Mouse (Mus musculus) cerebellum, adult 9-11 months (tissue): Measurements from ENCODE around the gene Cabs1.

Source experiments
- DNase-seq: peaks from one replicate; pipeline ENCODE4 v3.0.0; 2022

The Cabs1 gene

GRCm38 (mm10) chr5:87979139-87979538 is at the start of gene Cabs1:
Cabs1 (plus strand) TSS chr5:87979439.
- DNase-seq = no peak

GRCm38 (mm10) chr5:87931603-87932002 is 47.6 kb upstream of the Cabs1 start:
- no peak for DNase-seq

DNA sequence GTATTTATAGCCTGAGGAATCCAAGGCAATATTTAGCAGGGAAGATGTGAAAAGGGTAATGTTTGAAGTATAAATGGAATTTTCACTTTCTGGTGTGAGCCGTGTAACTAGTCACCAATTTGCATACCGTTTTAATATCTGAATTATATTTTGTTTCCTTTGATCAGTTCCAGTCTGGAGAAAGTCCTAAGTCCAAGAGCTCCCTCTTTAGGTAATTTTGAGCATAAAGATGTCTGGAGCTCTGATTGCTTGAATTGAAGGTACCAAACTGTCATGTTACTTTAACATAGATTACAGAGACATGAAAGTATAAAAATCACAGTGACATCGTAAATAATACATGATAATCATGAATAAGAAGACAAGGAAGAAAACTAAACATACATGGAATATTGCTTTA is 38.5 kb upstream of the Cabs1 start:
- DNase-seq = no peak

GRCm38 (mm10) chr5:87942515-87942914 is 36.7 kb upstream of the Cabs1 start:
- no peak for DNase-seq

GRCm38 (mm10) chr5:87951836-87952235 is 27.4 kb upstream of the Cabs1 start:
- no peak for DNase-seq

- no peak for DNase-seq
Measured at GRCm38 (mm10) chr5:87969201-87969600, 10.0 kb upstream of the Cabs1 start, which contains the start of the genes 2310003L06Rik and Gm28434. 2310003L06Rik (plus strand) TSS chr5:87969459. Gm28434 (plus strand) TSS chr5:87969517.

DNA sequence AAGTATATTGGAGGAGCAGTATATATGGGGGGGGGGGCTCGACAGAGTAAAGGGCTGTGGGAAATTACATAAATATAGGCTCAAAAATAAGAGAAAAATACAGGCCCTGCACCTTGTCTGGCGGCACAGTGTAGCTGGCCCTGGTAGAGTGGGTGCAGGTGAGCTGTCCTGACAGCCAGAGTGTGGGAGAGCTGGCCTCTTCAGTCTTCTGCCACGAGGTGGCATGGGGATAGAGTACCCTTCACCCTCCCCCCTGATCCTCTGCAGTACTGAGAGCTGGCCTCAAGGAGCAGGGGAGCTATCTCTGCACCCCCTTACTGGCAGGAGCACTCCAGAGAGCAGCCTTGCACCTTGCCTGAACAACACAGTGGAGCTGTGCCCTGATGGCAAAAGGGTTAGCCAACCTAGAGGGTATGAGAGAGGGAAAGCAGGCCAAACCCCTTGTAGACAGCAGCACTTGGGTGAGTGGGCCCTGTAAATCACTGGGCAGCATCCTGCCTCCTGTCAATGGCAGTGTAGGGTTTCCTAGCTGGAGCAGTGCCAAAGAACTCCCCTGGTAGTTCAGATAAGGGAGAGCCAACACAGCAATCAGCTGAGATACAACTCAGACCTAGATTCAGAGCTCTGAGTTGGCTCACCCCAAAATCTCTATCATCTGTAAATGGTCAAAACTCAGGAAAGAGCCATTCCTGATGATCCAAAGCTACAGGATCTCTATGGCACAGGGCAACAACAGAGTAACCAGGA is 3.4 kb downstream of the Cabs1 start:
- DNase-seq = no peak

- DNase-seq = no peak
Measured at GRCm38 (mm10) chr5:88002249-88002648, 23.0 kb downstream of the Cabs1 start, which contains the start of gene Smr3a. Smr3a (plus strand) TSS chr5:88002549.

DNA sequence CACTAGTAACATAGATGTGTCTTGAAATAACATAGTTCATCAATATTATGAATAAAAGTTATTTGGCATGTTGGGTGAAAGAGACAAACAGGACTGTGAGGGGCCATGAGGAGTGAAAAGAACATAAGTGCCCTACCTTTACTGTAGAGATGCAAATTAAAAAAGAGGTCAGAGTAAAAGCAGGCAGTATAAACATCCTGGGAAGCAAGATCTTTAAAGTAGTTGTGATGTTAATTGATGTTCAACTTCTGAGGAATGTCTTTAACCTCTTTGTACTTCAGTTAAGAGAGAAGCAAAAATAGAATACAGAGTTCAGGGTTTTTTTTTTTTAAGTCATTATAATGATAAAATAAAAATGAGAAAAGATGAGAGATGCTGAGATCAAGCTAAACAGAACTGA is 26.0 kb downstream of the Cabs1 start:
- DNase-seq = no peak
